Mouse (Mus musculus) heart, adult 2 months (tissue): ENCODE results near the gene Nsg2. TPM values are rescaled to one million over a fixed set of nuclear protein-coding genes. Genes with fewer than 3 reads are reported as not detected.

Experiments
- DNase-seq, 2 experiments: peaks; one replicate each; pipeline ENCODE4 v3.0.0; 2021
- H3K27ac ChIP-seq: fragments of 200-600 bp; 2 replicates; pipeline ENCODE4 v1.8.1; 2022
- H3K27me3 ChIP-seq: fragments of 200-500 bp; 2 replicates; pipeline ENCODE4 v1.6.1; 2012; ENCODE audit warnings: mild to moderate bottlenecking, low read length, inconsistent platforms, mixed read lengths; ENCODE audit not compliant: control insufficient read depth, insufficient read depth
- H3K36me3 ChIP-seq: fragments of 200-500 bp; 2 replicates; pipeline ENCODE4 v1.6.1; 2012; ENCODE audit warnings: low read length, inconsistent platforms; ENCODE audit not compliant: control insufficient read depth, insufficient read depth
- H3K4me1 ChIP-seq: fragments of 200-500 bp; 2 replicates; pipeline ENCODE4 v1.6.1; 2011; ENCODE audit warnings: low read length; ENCODE audit not compliant: control insufficient read depth, insufficient read depth
- H3K4me3 ChIP-seq: fragments of 200-600 bp; 2 replicates; pipeline ENCODE4 v1.8.1; 2022
- H3K79me2 ChIP-seq: fragments of 200-500 bp; replicated peaks from 2 replicates; pipeline ENCODE4 v1.6.1; 2012; ENCODE audit warnings: mild to moderate bottlenecking, inconsistent platforms, low read length, moderate library complexity, mixed read lengths; ENCODE audit not compliant: control insufficient read depth, insufficient read depth
- H3K9ac ChIP-seq: fragments of 200-500 bp; 2 replicates; pipeline ENCODE4 v1.6.1; 2012; ENCODE audit warnings: low read depth, mild to moderate bottlenecking, control low read depth, inconsistent platforms, low read length, mixed read lengths
- CTCF ChIP-seq: fragments of 200-600 bp; IDR thresholded peaks from 2 replicates; pipeline ENCODE4 v1.8.1; 2022; ENCODE audit warnings: antibody characterized with exemption, mild to moderate bottlenecking, moderate library complexity
- EP300 ChIP-seq: fragments of 200-500 bp; IDR thresholded peaks from 2 replicates; pipeline ENCODE4 v1.6.1; 2011; ENCODE audit warnings: low read depth, low read length, control low read depth; ENCODE audit not compliant: insufficient read depth
- POLR2A ChIP-seq: fragments of 200-500 bp; IDR thresholded peaks from 2 replicates; pipeline ENCODE4 v1.6.1; 2011; ENCODE audit warnings: mild to moderate bottlenecking, low read depth, low read length, control low read depth; ENCODE audit not compliant: insufficient read depth
- WGBS: fragments of 180-500 bp; shearing (Covaris S2); methylation state at CpG from one replicate; pipeline ENCODE4 v1.1.7; 2018; 5-methylcytosine and 5-hydroxymethylcytosine counted together
- intact Hi-C: fragments of 180-260 bp; cut with DNase I; formaldehyde crosslinking; loops from one replicate; pipeline ENCODE4 v1.15.1; 2025
- polyA plus RNA-seq: library from polyadenylated mRNA; depleted of rRNA; stranded (reverse); fragments of >200 nt; gene quantifications from 2 replicates; pipeline ENCODE4 v1.2.3, GENCODE M21; 2012
- total RNA-seq, 2 experiments: library from RNA; stranded (reverse); gene quantifications; 2 replicates each; pipeline ENCODE4 v1.2.3; 2021

Nsg2 gene
- total and polyA plus RNA-seq, 3 experiments = 0.76 to 1.4 (median 1.1) TPM

DNA sequence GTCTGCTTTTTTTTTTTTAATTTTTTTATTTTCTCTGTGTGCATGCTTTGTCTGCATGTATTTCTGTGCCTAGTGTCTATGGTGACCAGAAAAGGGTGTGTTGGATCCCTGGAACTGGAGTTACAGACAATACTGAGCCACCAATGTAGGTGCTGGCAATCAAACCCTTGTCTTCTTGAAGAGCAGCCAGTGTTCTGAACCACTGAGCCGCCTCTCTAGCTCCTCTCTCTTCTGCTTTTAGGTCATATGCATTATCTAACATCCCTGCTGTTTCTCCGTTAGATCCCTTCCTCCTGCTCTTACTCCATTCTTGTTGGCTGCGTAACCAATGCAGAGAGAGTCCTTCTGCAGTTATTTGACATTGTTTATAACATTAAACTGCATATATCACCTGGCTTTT, 8.6 kb downstream of the Nsg2 start:
- Histone ChIP-seq H3K4me3 (no peak overlapping the region), H3K27me3 (no peaks in the 10 kb centered on the region), H3K4me1 (no peaks in the 10 kb centered on the region), H3K27ac (no peak overlapping the region), H3K79me2 (no peaks in the 10 kb centered on the region), H3K36me3 (no peaks in the 10 kb centered on the region), H3K9ac (no peak overlapping the region)
- DNase-seq = no peak
- WGBS = 69% methylated on average over 3 of the region's 3 CpGs
- intact Hi-C loops = loop anchor here (10.0 kb wide), 1 partner anchor 126 kb away; no protein-coding TSS in a partner anchor
- TF ChIP-seq CTCF = no peak
- no peak for TF ChIP-seq EP300
- no peak for TF ChIP-seq POLR2A

DNA sequence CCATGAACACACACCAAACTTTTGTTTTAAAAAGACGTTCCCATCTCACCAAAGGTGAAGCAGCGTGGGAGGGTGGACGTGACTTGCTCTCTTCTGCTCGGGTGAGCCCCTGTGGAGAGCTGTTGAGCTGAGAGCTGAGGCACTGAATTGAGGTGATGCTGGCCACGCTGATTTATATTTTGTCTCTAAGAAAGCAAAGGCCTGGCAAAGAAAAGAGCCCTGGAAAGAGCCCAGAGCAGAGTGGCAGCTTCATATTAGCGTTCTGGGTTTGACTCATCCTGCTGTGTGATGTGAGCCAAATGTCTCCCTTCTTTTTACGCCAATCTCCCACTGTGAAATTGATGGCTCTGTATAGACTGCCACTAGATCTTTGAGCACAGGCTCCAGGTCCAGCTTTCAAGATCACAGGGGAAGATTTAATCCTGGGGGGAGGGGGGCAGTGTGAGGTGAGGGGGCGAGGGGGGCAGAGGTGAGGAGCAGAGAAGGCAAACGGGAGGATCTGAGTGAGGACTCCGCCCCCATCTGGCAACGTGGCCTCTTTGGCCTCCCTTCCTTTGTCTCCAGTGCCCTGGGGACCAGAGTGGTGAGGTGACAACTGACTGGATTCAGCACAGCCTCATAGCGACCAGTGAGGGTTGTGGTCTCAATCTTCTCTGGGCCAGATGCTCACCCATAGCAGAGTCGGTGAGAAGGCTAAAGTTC, 9.8 kb downstream of the Nsg2 start:
- WGBS = 42% methylated on average over 13 of the region's 13 CpGs
- Histone ChIP-seq H3K36me3 (no peaks in the 10 kb centered on the region), H3K79me2 (no peaks in the 10 kb centered on the region), H3K27me3 (no peaks in the 10 kb centered on the region), H3K4me3 (no peak overlapping the region), H3K4me1 (no peaks in the 10 kb centered on the region), H3K27ac (no peak overlapping the region), H3K9ac (no peak overlapping the region)
- intact Hi-C loops = loop anchor here (10.0 kb wide), 1 partner anchor 125 kb away; no protein-coding TSS in a partner anchor
- no peak for TF ChIP-seq CTCF
- no peak for TF ChIP-seq POLR2A
- TF ChIP-seq EP300 = no peak
- DNase-seq = no peak

DNA sequence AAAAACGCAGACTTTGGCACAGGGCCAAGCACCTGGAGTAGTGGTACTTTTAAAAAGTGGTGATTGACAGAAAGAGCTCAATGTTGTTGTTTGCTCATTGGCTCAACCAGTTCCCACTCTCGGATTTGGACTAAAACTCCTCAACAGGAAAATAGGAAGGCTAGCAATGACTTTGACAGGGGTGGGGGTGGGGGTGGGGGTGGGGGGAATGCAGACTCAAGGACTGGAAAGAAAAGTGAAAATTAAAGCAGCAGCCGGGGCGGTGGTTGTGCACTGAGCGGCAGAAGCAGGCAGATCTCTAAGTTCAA, 10.4 kb downstream of the Nsg2 start:
- H3K27me3 ChIP-seq = no peaks in the 10 kb centered on the region
- 64% methylated on average over 5 of the region's 5 CpGs for WGBS
- H3K4me3 ChIP-seq = no peak overlapping the region
- no peaks in the 10 kb centered on the region for H3K4me1 ChIP-seq
- H3K27ac ChIP-seq = no peak overlapping the region
- DNase-seq = no peak
- no peak for TF ChIP-seq POLR2A
- TF ChIP-seq EP300 = no peak
- no peak for TF ChIP-seq CTCF
- intact Hi-C loops = no loop called here
- H3K36me3 ChIP-seq = no peaks in the 10 kb centered on the region
- H3K79me2 ChIP-seq = no peaks in the 10 kb centered on the region
- no peak overlapping the region for H3K9ac ChIP-seq

DNA sequence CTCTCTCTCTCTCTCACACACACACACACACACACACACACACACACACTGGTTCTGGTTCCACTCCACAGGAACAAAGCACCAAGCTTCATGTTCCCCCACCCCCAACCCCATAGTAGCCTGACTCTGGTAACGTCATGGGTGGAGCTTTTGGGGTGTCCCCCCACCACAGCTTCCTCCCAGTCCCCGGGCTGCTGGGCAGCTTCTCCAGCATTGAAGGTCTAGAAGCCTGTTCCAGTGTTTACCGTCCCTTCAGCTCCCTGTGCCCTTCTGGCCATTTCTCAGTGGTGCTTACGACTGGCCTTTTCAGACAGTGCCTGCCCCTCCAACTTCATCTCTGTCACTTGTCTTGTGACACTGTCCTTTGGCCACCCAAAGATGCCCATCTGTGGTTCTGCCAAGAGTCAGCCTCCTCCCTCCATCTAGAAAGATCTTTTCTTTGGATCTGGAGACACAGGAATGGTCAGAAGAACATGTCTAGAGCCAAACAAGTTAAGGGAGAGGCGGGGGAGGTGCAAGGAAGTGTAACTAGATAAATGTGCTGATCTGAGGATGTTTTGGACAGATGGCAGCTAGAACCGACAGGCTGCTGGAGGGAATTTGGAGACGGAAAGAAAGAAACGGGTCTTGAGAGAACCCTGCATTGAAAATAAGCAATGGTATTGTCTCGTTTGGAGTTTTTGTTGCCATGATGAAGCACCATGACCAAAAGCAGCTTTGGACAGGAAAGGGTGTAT, 11.8 kb downstream of the Nsg2 start:
- Histone ChIP-seq H3K36me3 (no peaks in the 10 kb centered on the region), H3K27ac (no peak overlapping the region), H3K9ac (no peak overlapping the region), H3K27me3 (no peaks in the 10 kb centered on the region), H3K4me3 (no peak overlapping the region), H3K4me1 (no peaks in the 10 kb centered on the region), H3K79me2 (no peaks in the 10 kb centered on the region)
- intact Hi-C loops = no loop called here
- no peak for DNase-seq
- TF ChIP-seq EP300 (no peak), POLR2A (no peak), CTCF (no peak)
- WGBS = 49% methylated on average over 9 of the region's 9 CpGs

DNA sequence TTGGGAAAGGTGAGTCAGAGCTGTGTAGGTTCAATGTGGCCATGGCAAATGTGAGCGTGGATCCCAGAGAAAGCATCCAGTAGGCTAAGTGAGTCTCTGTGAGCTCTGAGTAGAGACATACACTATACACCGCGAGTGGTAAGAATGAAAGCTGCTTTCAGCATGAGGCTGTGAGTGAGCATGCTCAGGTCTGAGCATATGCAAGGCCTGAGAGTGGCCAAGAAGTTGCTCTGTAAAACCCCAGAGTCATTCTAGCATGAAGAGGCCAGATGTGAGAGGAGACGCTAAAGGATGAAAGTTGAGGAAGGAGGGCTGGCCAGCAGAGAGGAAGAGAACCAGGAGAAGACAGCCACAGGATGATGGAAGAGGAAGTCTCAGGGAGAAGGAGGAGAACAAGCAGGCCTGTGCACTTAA, 12.8 kb downstream of the Nsg2 start:
- no peak for DNase-seq
- H3K9ac ChIP-seq = no peak overlapping the region
- no peaks in the 10 kb centered on the region for H3K27me3 ChIP-seq
- intact Hi-C loops = no loop called here
- H3K4me3 ChIP-seq = no peak overlapping the region
- no peaks in the 10 kb centered on the region for H3K36me3 ChIP-seq
- H3K27ac ChIP-seq = no peak overlapping the region
- no peak for TF ChIP-seq CTCF
- TF ChIP-seq POLR2A = no peak
- no peak for TF ChIP-seq EP300
- 79% methylated on average over 4 of the region's 4 CpGs for WGBS
- no peaks in the 10 kb centered on the region for H3K79me2 ChIP-seq
- H3K4me1 ChIP-seq = no peaks in the 10 kb centered on the region

DNA sequence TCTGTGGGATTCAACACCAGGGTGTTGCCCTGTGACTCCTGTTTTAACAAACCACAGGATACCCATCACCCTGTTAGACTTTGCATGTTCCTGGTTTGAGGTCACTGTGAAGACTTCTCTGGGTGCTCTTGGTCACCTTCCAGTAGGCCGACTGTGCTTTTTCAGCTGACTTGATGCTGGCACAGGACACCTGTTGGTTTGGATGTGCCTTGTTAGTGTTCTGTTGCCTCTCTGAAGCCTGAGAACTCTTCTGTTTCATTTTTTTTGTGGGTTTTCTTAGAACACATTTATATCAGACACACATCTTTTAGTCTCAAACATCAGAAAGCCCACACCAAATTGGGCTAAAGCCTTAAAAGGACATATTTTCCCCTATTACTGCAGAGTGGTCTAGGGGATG, 13.3 kb downstream of the Nsg2 start:
- Histone ChIP-seq H3K27ac (no peak overlapping the region), H3K9ac (no peak overlapping the region), H3K79me2 (no peaks in the 10 kb centered on the region), H3K27me3 (no peaks in the 10 kb centered on the region), H3K36me3 (no peaks in the 10 kb centered on the region), H3K4me3 (no peak overlapping the region), H3K4me1 (no peaks in the 10 kb centered on the region)
- no peak for TF ChIP-seq EP300
- no peak for TF ChIP-seq CTCF
- TF ChIP-seq POLR2A = no peak
- intact Hi-C loops = no loop called here
- DNase-seq = no peak
- 64% methylated on average over 1 of the region's 1 CpGs for WGBS
